Comparison of ENCODE assay signal across 25 mouse cellular contexts in genomic region chr13:20146848-20147247, GRCm38 (mm10). TPM values are rescaled to one million over a fixed set of nuclear protein-coding genes. Genes with fewer than 3 reads are reported as not detected.
DNase-seq lines count a peak whose midpoint lies in the region; ATAC-seq and TF ChIP-seq lines count a peak whose summit lies in the region.
"Had no signal": no experiment of that assay in that cellular context is flagged by ENCODE, and none has a peak within 500 bp of the region (broad histone marks: within the 10 kb centered on the region; RNA-seq: fewer than 3 reads in every experiment).

No protein-coding gene starts in this region.

- WGBS in heart, embryonic 13.5 days, result 84% methylated on average over 4 of the region's 4 CpGs
- 71% methylated on average over 4 of the region's 4 CpGs for WGBS in liver, embryonic 15.5 days (ENCODE audit: insufficient replicate concordance)
- 77% methylated on average over 4 of the region's 4 CpGs for WGBS in lung, embryonic 16.5 days
- WGBS in lung, postnatal 0 days, result 89% methylated on average over 4 of the region's 4 CpGs

- no peak for ATAC-seq in heart, embryonic 13.5 days (ENCODE audit: extremely low read depth, insufficient number of reproducible peaks, low FRiP score, low TSS enrichment)
- ATAC-seq in liver, embryonic 15.5 days (ENCODE audit: insufficient read depth), result no peak
- ATAC-seq in lung, embryonic 16.5 days (ENCODE audit: low read depth), result no peak
- no peak for ATAC-seq in lung, postnatal 0 days
- ATAC-seq: activated CD4-positive, CD25-positive, alpha-beta regulatory T cell, adult 4 months; CD4-positive, CD25-positive, alpha-beta regulatory T cell, adult 4 months; forebrain, embryonic 13.5 days; forebrain, embryonic 16.5 days; inflammation-experienced regulatory T-cells, adult 6 months had no signal

- no peak for TF ChIP-seq CTCF in lung, postnatal 0 days (IDR thresholded peaks at IDR 0.05)

- peak overlapping the region; percentile 13; the same call in 1 of the 2 replicates for H3K27ac ChIP-seq in heart, embryonic 13.5 days (replicated peaks)
- peak overlapping the region; percentile 62; the same call in 1 of the 2 replicates for H3K27ac ChIP-seq in liver, embryonic 15.5 days (replicated peaks)
- H3K27ac ChIP-seq in lung, embryonic 16.5 days (ENCODE audit: low read length), result peak overlapping the region; percentile 76
- no peak overlapping the region; the same call in 1 of the 2 replicates for H3K27ac ChIP-seq in lung, postnatal 0 days (ENCODE audit: low read length)
- H3K27ac ChIP-seq: forebrain, embryonic 10.5 days; forebrain, embryonic 13.5 days; heart, embryonic 15.5 days; hindbrain, embryonic 14.5 days; hindbrain, postnatal 0 days had no signal

- H3K4me3 ChIP-seq in heart, embryonic 13.5 days, result no peak overlapping the region
- H3K4me3 ChIP-seq in liver, embryonic 15.5 days (replicated peaks), result no peak overlapping the region
- no peak overlapping the region for H3K4me3 ChIP-seq in lung, embryonic 16.5 days (ENCODE audit: low read length)
- no peak overlapping the region for H3K4me3 ChIP-seq in lung, postnatal 0 days (ENCODE audit: low read depth, low read length)
- H3K4me3 ChIP-seq: forebrain, embryonic 10.5 days; forebrain, embryonic 13.5 days; heart, embryonic 15.5 days had no signal

- H3K9me3 ChIP-seq in heart, embryonic 13.5 days, result no peaks in the 10 kb centered on the region
- no peaks in the 10 kb centered on the region for H3K9me3 ChIP-seq in liver, embryonic 15.5 days (replicated peaks)
- no peaks in the 10 kb centered on the region for H3K9me3 ChIP-seq in lung, embryonic 16.5 days (ENCODE audit: control insufficient read depth, low read length)
- no peaks in the 10 kb centered on the region for H3K9me3 ChIP-seq in lung, postnatal 0 days (ENCODE audit: low read length)
- H3K9me3 ChIP-seq: forebrain, embryonic 10.5 days; forebrain, embryonic 13.5 days; heart, embryonic 15.5 days had no signal

- no peaks in the 10 kb centered on the region for H3K27me3 ChIP-seq in heart, embryonic 13.5 days (replicated peaks)
- peaks cover 7% of the 10 kb centered on the region for H3K27me3 ChIP-seq in liver, embryonic 15.5 days
- no peaks in the 10 kb centered on the region for H3K27me3 ChIP-seq in lung, embryonic 16.5 days (ENCODE audit: control insufficient read depth, insufficient read depth, low read depth, low read length)
- no peaks in the 10 kb centered on the region for H3K27me3 ChIP-seq in lung, postnatal 0 days (replicated peaks; ENCODE audit: insufficient read depth, low read length)
- H3K27me3 ChIP-seq: forebrain, embryonic 13.5 days; heart, embryonic 15.5 days had no signal

- no peak for TF ChIP-seq EP300 in lung, postnatal 0 days (IDR thresholded peaks at IDR 0.05)

- intact Hi-C loops in heart, postnatal 10 days (cut with DNase I), result no loop called here

- H3K4me2 ChIP-seq in heart, embryonic 13.5 days, result no peak overlapping the region
- no peak overlapping the region for H3K4me2 ChIP-seq in liver, embryonic 15.5 days
- H3K4me2 ChIP-seq in lung, embryonic 16.5 days (ENCODE audit: low read depth, low read length), result no peak overlapping the region
- H3K4me2 ChIP-seq in lung, postnatal 0 days (replicated peaks; ENCODE audit: low read depth, low read length), result no peak overlapping the region
- H3K4me2 ChIP-seq: forebrain, embryonic 13.5 days; heart, embryonic 15.5 days; hindbrain, embryonic 14.5 days had no signal

- no peak overlapping the region for H3K9ac ChIP-seq in heart, embryonic 13.5 days
- no peak overlapping the region for H3K9ac ChIP-seq in liver, embryonic 15.5 days
- no peak overlapping the region for H3K9ac ChIP-seq in lung, embryonic 16.5 days (ENCODE audit: low read length)
- H3K9ac ChIP-seq in lung, postnatal 0 days (replicated peaks; ENCODE audit: low read depth), result no peak overlapping the region
- H3K9ac ChIP-seq: forebrain, embryonic 13.5 days; heart, embryonic 15.5 days; hindbrain, embryonic 14.5 days had no signal

- DNase-seq in heart, postnatal 10 days, result no peak
- DNase-seq in liver, result no peak
- no peak for DNase-seq in lung, postnatal 0 days (ENCODE audit: low spot score)
- DNase-seq: adrenal gland, adult 8-10 months; adrenal gland, postnatal 25 days; cerebellum, adult 11-12 months; cerebellum, adult 9-10 months; cerebellum, postnatal 14 days; gastrocnemius, postnatal 10 days; gastrocnemius, postnatal 36 days; heart, postnatal 14 days; heart, postnatal 4 days had no signal

- no peaks in the 10 kb centered on the region for H3K36me3 ChIP-seq in heart, embryonic 13.5 days
- H3K36me3 ChIP-seq in liver, embryonic 15.5 days (replicated peaks), result no peaks in the 10 kb centered on the region
- H3K36me3 ChIP-seq in lung, embryonic 16.5 days (ENCODE audit: control insufficient read depth, insufficient read depth, low read length), result no peaks in the 10 kb centered on the region
- H3K36me3 ChIP-seq in lung, postnatal 0 days (ENCODE audit: insufficient read depth, low read length), result no peaks in the 10 kb centered on the region
- H3K36me3 ChIP-seq: forebrain, embryonic 10.5 days; heart, embryonic 15.5 days had no signal

- H3K4me1 ChIP-seq in heart, embryonic 13.5 days, result peaks cover 39% of the 10 kb centered on the region
- H3K4me1 ChIP-seq in liver, embryonic 15.5 days (replicated peaks), result peaks cover 73% of the 10 kb centered on the region
- H3K4me1 ChIP-seq in lung, embryonic 16.5 days (replicated peaks; ENCODE audit: control insufficient read depth, insufficient read depth, low read length), result peaks cover 18% of the 10 kb centered on the region
- peaks cover 9% of the 10 kb centered on the region; the same call in 1 of the 2 replicates for H3K4me1 ChIP-seq in lung, postnatal 0 days (ENCODE audit: insufficient read depth, low read depth, low read length)
- H3K4me1 ChIP-seq: forebrain, embryonic 13.5 days had no signal

RNA-seq across cellular contexts. Expression of gene Elmo1, which starts 56.5 kb away (rescaled TPM):
- polyA plus RNA-seq in heart, embryonic 13.5 days (2015; fragmentation: Nextera tagmentation; extraction: Ambion mirVana), result 9.3 and 9.5 TPM in 2 replicates
- 10 to 100 TPM; 20.2 to 20.4 TPM for total RNA-seq in heart, postnatal 10 days (2021)
- 4.5 and 4.9 TPM in 2 replicates for polyA plus RNA-seq in liver, embryonic 15.5 days (2015; fragmentation: Nextera tagmentation; extraction: Ambion mirVana)
- 43.9 and 44.3 TPM in 2 replicates for polyA plus RNA-seq in lung, embryonic 16.5 days (2015; fragmentation: Nextera tagmentation; extraction: Ambion mirVana)
- polyA plus RNA-seq in lung, postnatal 0 days (2015; fragmentation: Nextera tagmentation; extraction: Ambion mirVana), result 20.8 and 21.9 TPM in 2 replicates
- polyA plus RNA-seq: C2C12 had no signal
